Mouse (Mus musculus) bone marrow, adult 2 months (tissue): ENCODE data around the gene Tm6sf2.

Source experiments
- CTCF ChIP-seq: fragments of 200-500 bp; IDR thresholded peaks from 2 replicates; pipeline ENCODE4 v1.5.1; 2011; ENCODE audit warnings: low read length, control low read depth; ENCODE audit not compliant: control insufficient read depth, insufficient read depth
- POLR2A ChIP-seq: fragments of 200-500 bp; IDR thresholded peaks from 2 replicates; pipeline ENCODE4 v1.6.1; 2011; ENCODE audit warnings: low read depth, mild to moderate bottlenecking, control low read depth, low read length, borderline replicate concordance; ENCODE audit not compliant: control insufficient read depth

GRCm38 (mm10) chr8:70071836-70072440 lies 786 bp upstream of the Tm6sf2 start:
- TF ChIP-seq CTCF: no peak
- TF ChIP-seq POLR2A: no peak
